Mouse (Mus musculus) neural tube, embryonic 15.5 days (tissue): ENCODE data around the gene Mfsd1. TPM values are rescaled to one million over a fixed set of nuclear protein-coding genes. Genes with fewer than 3 reads are reported as not detected.
A peak's percentile ranks its signal among the peaks of the same experiment; 100 is the strongest.

ENCODE experiments used
- ATAC-seq: fragments of 200-750 bp; cut with Nextera tagmentation; 2 replicates; pipeline ENCODE4 v1.8.0; 2017; ENCODE audit warnings: mild to moderate bottlenecking, moderate TSS enrichment, moderate library complexity; ENCODE audit not compliant: low FRiP score
- H3K27ac ChIP-seq: fragments of 300-500 bp; sonication (generic); replicated peaks from 2 replicates; pipeline ENCODE4 v1.5.1; 2015; ENCODE audit warnings: mild to moderate bottlenecking, inconsistent platforms
- H3K27me3 ChIP-seq: fragments of 300-500 bp; sonication (generic); replicated peaks from 2 replicates; pipeline ENCODE4 v1.6.1; 2015; ENCODE audit warnings: inconsistent platforms
- H3K36me3 ChIP-seq: fragments of 300-500 bp; sonication (generic); 2 replicates; pipeline ENCODE4 v1.6.1; 2015; ENCODE audit warnings: inconsistent platforms
- H3K4me1 ChIP-seq: fragments of 300-500 bp; sonication (generic); 2 replicates; pipeline ENCODE4 v1.6.1; 2015; ENCODE audit warnings: inconsistent platforms
- H3K4me2 ChIP-seq: fragments of 300-500 bp; sonication (generic); 2 replicates; pipeline ENCODE4 v1.6.1; 2015; ENCODE audit warnings: inconsistent platforms, mild to moderate bottlenecking, moderate library complexity
- H3K4me3 ChIP-seq: fragments of 300-500 bp; sonication (generic); replicated peaks from 2 replicates; pipeline ENCODE4 v1.5.1; 2015; ENCODE audit warnings: mild to moderate bottlenecking, inconsistent platforms
- H3K9ac ChIP-seq: fragments of 300-500 bp; sonication (generic); replicated peaks from 2 replicates; pipeline ENCODE4 v1.6.1; 2015; ENCODE audit warnings: mild to moderate bottlenecking, inconsistent platforms
- H3K9me3 ChIP-seq: fragments of 300-500 bp; sonication (generic); replicated peaks from 2 replicates; pipeline ENCODE4 v1.6.1; 2016; ENCODE audit warnings: inconsistent platforms
- whole genome bisulfite sequencing: fragments of 180-500 bp; shearing (Covaris S2); methylation state at CpG from one replicate; pipeline ENCODE4 v1.1.7; 2015; ENCODE audit warnings: mixed read lengths; 5-methylcytosine and 5-hydroxymethylcytosine counted together
- polyA plus RNA-seq: library from polyadenylated mRNA; unstranded; fragments of >200 nt; fragmentation: Nextera tagmentation; extraction: Ambion mirVana; gene quantifications from 2 replicates; pipeline ENCODE4 v1.2.1, GENCODE M21; 2015

Gene Mfsd1
- polyA plus RNA-seq, 1 experiment from 2014 or later = 29.4 TPM

- H3K27ac ChIP-seq = no peak overlapping the region
- peak overlapping the region; percentile 25 for H3K4me3 ChIP-seq
- H3K36me3 ChIP-seq = no peaks in the 10 kb centered on the region
- no peak overlapping the region for H3K9ac ChIP-seq
- H3K4me2 ChIP-seq = peak overlapping the region; percentile 57
- H3K9me3 ChIP-seq = no peaks in the 10 kb centered on the region
- no peaks in the 10 kb centered on the region for H3K27me3 ChIP-seq
- peaks cover 4% of the 10 kb centered on the region; the same call in 1 of the 2 replicates for H3K4me1 ChIP-seq
- ATAC-seq = peak; percentile 84
- WGBS = 30% methylated on average over 17 of the region's 17 CpGs
These were observed 14.4 kb upstream of the Mfsd1 start for GRCm38 (mm10) chr3:67568015-67568618.

- 0 out of 2 replicates have a peak, but pooled peaks have one; percentile 43 for ATAC-seq
These were observed 9.6 kb upstream of the Mfsd1 start for GRCm38 (mm10) chr3:67572918-67573317.

GRCm38 (mm10) chr3:67573523-67573922, 9.0 kb upstream of the Mfsd1 start:
- no peaks in the 10 kb centered on the region for H3K4me1 ChIP-seq
- no peaks in the 10 kb centered on the region for H3K9me3 ChIP-seq
- no peaks in the 10 kb centered on the region for H3K36me3 ChIP-seq
- H3K4me3 ChIP-seq = no peak overlapping the region
- ATAC-seq = no peak
- WGBS = 5% methylated on average over 1 of the region's 1 CpGs
- H3K27ac ChIP-seq = no peak overlapping the region
- H3K9ac ChIP-seq = no peak overlapping the region
- H3K27me3 ChIP-seq = peaks cover 12% of the 10 kb centered on the region; the same call in 1 of the 2 replicates
- H3K4me2 ChIP-seq = no peak overlapping the region

More at GRCm38 (mm10) chr3:67572918-67573317, 9.6 kb upstream of the Mfsd1 start:
- Histone ChIP-seq H3K9ac (no peak overlapping the region), H3K4me1 (peaks cover 4% of the 10 kb centered on the region; the same call in 1 of the 2 replicates), H3K4me3 (no peak overlapping the region), H3K27me3 (0 out of 2 replicates have a peak, but pooled peaks cover 7% of the 10 kb centered on the region), H3K36me3 (no peaks in the 10 kb centered on the region), H3K27ac (no peak overlapping the region), H3K4me2 (no peak overlapping the region), H3K9me3 (no peaks in the 10 kb centered on the region)
- 74% methylated on average over 4 of the region's 4 CpGs for WGBS

GRCm38 (mm10) chr3:67576248-67576647, 6.3 kb upstream of the Mfsd1 start:
- no peaks in the 10 kb centered on the region for H3K4me1 ChIP-seq
- no peaks in the 10 kb centered on the region for H3K36me3 ChIP-seq
- no peak for ATAC-seq
- no peak overlapping the region for H3K9ac ChIP-seq
- WGBS = 90% methylated on average over 2 of the region's 2 CpGs
- no peak overlapping the region for H3K4me2 ChIP-seq
- no peak overlapping the region for H3K27ac ChIP-seq
- peaks cover 23% of the 10 kb centered on the region for H3K27me3 ChIP-seq
- no peaks in the 10 kb centered on the region for H3K9me3 ChIP-seq
- no peak overlapping the region for H3K4me3 ChIP-seq

GRCm38 (mm10) chr3:67576724-67577123, 5.8 kb upstream of the Mfsd1 start:
- Histone ChIP-seq H3K27ac (no peak overlapping the region), H3K4me1 (0 out of 2 replicates have a peak, but pooled peaks cover under 1% of the 10 kb centered on the region), H3K9ac (no peak overlapping the region), H3K9me3 (no peaks in the 10 kb centered on the region), H3K4me2 (no peak overlapping the region), H3K36me3 (no peaks in the 10 kb centered on the region), H3K4me3 (no peak overlapping the region), H3K27me3 (peaks cover 27% of the 10 kb centered on the region)
- ATAC-seq = no peak
- WGBS = 84% methylated on average over 6 of the region's 6 CpGs

GRCm38 (mm10) chr3:67583125-67583845, 744 bp downstream of the Mfsd1 start:
- H3K27me3 ChIP-seq = peaks cover 17% of the 10 kb centered on the region
- 22% methylated on average over 16 of the region's 16 CpGs for WGBS
- H3K4me2 ChIP-seq = peak overlapping the region; percentile 92
- peaks cover 19% of the 10 kb centered on the region for H3K4me1 ChIP-seq
- H3K9ac ChIP-seq = peak overlapping the region; percentile 74
- H3K9me3 ChIP-seq = no peaks in the 10 kb centered on the region
- H3K36me3 ChIP-seq = peaks cover 18% of the 10 kb centered on the region
- ATAC-seq = peak; percentile 28
- H3K4me3 ChIP-seq = peak overlapping the region; percentile 75
- peak overlapping the region; percentile 80 for H3K27ac ChIP-seq

- Histone ChIP-seq H3K4me2 (peak overlapping the region; percentile 92), H3K9me3 (no peaks in the 10 kb centered on the region), H3K4me3 (peak overlapping the region; percentile 75; the same call in 1 of the 2 replicates), H3K4me1 (peaks cover 19% of the 10 kb centered on the region), H3K36me3 (peaks cover 22% of the 10 kb centered on the region), H3K27ac (no peak overlapping the region), H3K27me3 (peaks cover 13% of the 10 kb centered on the region; the same call in 1 of the 2 replicates), H3K9ac (no peak overlapping the region)
- WGBS = 89% methylated on average over 6 of the region's 6 CpGs
- ATAC-seq = no peak
These were observed 1.3 kb downstream of the Mfsd1 start for GRCm38 (mm10) chr3:67583846-67584186.

- Histone ChIP-seq H3K27ac (no peak overlapping the region), H3K9me3 (no peaks in the 10 kb centered on the region), H3K9ac (no peak overlapping the region), H3K4me1 (peaks cover 19% of the 10 kb centered on the region), H3K27me3 (0 out of 2 replicates have a peak, but pooled peaks cover 1% of the 10 kb centered on the region), H3K4me3 (no peak overlapping the region), H3K4me2 (no peak overlapping the region), H3K36me3 (peaks cover 49% of the 10 kb centered on the region)
- no peak for ATAC-seq
- 92% methylated on average over 2 of the region's 2 CpGs for WGBS
These were observed 4.0 kb downstream of the Mfsd1 start for GRCm38 (mm10) chr3:67586511-67586910.

GRCm38 (mm10) chr3:67587430-67587829, 4.9 kb downstream of the Mfsd1 start:
- Histone ChIP-seq H3K4me1 (peaks cover 13% of the 10 kb centered on the region), H3K36me3 (peaks cover 58% of the 10 kb centered on the region)

GRCm38 (mm10) chr3:67601616-67602138, 19.1 kb downstream of the Mfsd1 start:
- no peaks in the 10 kb centered on the region for H3K27me3 ChIP-seq
- H3K36me3 ChIP-seq = peaks cover 53% of the 10 kb centered on the region
- no peak for ATAC-seq
- no peak overlapping the region for H3K4me2 ChIP-seq
- 91% methylated on average over 13 of the region's 13 CpGs for WGBS
- no peak overlapping the region for H3K4me3 ChIP-seq
- H3K9ac ChIP-seq = no peak overlapping the region
- no peaks in the 10 kb centered on the region for H3K9me3 ChIP-seq
- no peak overlapping the region for H3K27ac ChIP-seq
- no peaks in the 10 kb centered on the region for H3K4me1 ChIP-seq

More at GRCm38 (mm10) chr3:67587430-67587829, 4.9 kb downstream of the Mfsd1 start:
- no peak overlapping the region for H3K9ac ChIP-seq
- no peaks in the 10 kb centered on the region for H3K27me3 ChIP-seq
- H3K9me3 ChIP-seq = no peaks in the 10 kb centered on the region
- 84% methylated on average over 9 of the region's 9 CpGs for WGBS
- no peak overlapping the region for H3K4me3 ChIP-seq
- no peak overlapping the region for H3K4me2 ChIP-seq
- H3K27ac ChIP-seq = no peak overlapping the region
- no peak for ATAC-seq

GRCm38 (mm10) chr3:67618222-67618621, 35.7 kb downstream of the Mfsd1 start:
- Histone ChIP-seq H3K4me1 (no peaks in the 10 kb centered on the region), H3K4me3 (no peak overlapping the region), H3K36me3 (no peaks in the 10 kb centered on the region), H3K9ac (no peak overlapping the region), H3K9me3 (no peaks in the 10 kb centered on the region), H3K27ac (no peak overlapping the region), H3K4me2 (no peak overlapping the region), H3K27me3 (0 out of 2 replicates have a peak, but pooled peaks cover 1% of the 10 kb centered on the region)
- ATAC-seq = peak; percentile 53; the same call in 1 of the 2 replicates

- no peaks in the 10 kb centered on the region for H3K4me1 ChIP-seq
- H3K9ac ChIP-seq = no peak overlapping the region
- WGBS = 89% methylated on average over 1 of the region's 1 CpGs
- no peaks in the 10 kb centered on the region for H3K27me3 ChIP-seq
- no peak overlapping the region for H3K4me3 ChIP-seq
- no peak overlapping the region for H3K4me2 ChIP-seq
- no peaks in the 10 kb centered on the region for H3K9me3 ChIP-seq
- peak; percentile 74; the same call in 1 of the 2 replicates for ATAC-seq
- no peaks in the 10 kb centered on the region for H3K36me3 ChIP-seq
- H3K27ac ChIP-seq = no peak overlapping the region
These were observed 42.1 kb downstream of the Mfsd1 start for GRCm38 (mm10) chr3:67624629-67625028.
